Mouse (Mus musculus) regulatory T cell (primary cell): Measurements from ENCODE around the gene Gspt2.
"Not testable (repeated sequence)": the region's sequence is repeated elsewhere in the genome, so short reads cannot be mapped to it uniquely, and the experiment has no call there.

ENCODE experiments used
- in situ Hi-C: fragments of 300-600 bp; cut with MboI, MseI; formaldehyde crosslinking; loops from one replicate; pipeline ENCODE4 v1.15.1; 2025; ENCODE audit warnings: high pct_unique_total_duplicates

Gene Gspt2

DNA sequence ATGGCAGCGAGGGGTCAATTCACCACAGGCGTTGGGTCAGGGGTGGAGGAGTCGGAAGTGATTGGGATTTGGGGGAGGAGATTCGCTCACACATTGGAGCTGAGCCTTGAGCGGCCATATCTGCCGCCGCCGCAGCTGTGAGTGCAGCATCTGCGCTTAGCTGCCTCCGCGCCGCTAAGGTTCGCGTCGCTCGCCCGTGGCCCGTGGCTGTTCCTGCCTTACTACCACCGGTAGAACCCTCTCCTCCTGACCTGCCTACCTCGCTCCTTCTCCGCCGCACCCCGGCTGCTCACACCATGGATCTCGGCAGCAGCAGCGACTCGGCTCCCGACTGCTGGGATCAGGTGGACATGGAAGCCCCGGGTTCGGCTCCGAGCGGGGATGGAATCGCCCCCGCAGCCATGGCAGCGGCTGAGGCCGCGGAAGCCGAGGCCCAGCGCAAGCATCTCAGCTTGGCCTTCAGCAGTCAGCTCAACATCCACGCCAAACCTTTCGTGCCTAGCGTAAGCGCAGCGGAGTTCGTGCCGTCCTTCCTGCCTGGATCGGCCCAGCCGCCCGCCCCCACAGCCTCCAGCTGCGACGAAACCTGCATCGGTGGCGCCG lies at the start of gene Gspt2:
Gspt2 (plus strand) TSS at position 109 of the 603 bp plus-strand sequence.
- in situ Hi-C loops: no loop called here

DNA sequence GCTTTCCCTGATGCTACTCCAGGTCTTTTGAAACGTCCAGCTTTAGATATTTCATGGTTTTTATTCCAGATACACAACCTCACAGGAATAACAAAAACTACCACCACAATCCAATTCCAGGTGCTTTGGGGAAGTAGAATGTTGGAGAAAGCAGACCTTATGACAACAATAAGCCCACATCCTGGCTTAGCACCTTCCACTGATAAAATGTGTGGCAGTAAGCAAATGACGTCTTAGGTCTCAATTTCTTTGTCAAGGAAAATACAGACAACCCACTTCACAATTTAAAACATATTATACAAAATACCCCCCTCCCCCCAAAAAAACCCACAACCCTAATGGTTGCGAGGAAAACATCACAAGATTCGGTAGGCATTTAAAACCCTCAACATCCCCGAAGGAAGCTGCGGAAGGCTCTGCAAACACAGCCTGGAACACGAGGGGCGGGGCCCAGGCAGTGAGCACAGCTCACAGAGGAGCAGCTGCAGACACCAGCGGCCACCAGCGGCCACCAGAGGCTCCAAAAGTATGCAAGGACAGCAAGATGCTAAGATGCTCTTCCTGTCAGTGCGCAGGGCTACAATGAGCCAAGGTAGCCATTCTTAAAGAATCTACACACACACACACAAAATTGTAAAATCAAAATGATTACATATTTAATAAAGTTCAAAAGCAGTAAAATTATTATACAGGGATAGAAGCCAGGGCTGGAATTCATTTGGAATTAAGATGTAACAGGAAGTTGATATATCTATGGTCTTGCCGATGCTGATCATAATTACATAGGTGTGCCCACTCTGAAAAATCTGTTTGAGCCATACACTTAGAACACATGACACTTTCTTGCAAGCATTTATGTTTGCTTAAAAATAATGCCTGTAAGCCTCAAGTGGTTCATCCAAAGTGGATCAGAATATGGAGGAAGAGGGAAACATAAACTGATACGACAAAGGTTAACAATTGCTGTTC lies 10.8 kb upstream of the Gspt2 start:
- in situ Hi-C loops: no loop called here

DNA sequence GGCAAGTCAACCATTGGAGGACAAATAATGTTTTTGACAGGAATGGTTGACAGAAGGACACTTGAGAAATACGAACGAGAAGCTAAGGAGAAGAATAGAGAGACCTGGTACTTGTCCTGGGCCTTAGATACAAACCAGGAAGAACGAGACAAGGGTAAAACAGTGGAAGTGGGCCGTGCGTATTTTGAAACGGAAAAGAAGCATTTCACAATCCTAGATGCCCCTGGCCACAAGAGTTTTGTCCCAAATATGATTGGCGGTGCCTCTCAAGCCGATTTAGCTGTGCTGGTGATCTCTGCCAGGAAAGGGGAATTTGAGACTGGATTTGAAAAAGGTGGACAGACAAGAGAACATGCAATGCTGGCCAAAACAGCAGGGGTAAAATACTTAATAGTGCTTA lies 1.0 kb downstream of the Gspt2 start:
- in situ Hi-C loops: no loop called here

DNA sequence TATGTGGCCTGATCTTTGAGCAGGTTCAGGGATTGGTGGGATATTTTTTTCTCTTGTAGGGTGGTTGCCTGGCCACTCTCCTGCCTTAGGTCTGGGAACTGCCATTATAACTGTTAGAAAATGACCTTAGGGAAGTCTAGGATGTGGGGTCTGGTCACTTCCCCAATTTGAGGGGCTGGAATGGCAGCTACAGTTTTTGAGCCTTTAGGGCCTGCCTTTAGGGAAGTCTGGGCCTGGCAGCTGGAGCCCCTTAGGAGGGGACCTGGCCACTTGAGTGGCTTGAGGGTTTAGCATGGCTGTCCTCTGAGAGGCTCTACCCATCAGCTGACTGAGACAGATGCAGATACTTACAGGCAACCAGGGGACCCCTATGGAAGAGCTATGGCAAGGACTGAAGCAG lies 12.7 kb downstream of the Gspt2 start:
- in situ Hi-C loops: no loop called here

DNA sequence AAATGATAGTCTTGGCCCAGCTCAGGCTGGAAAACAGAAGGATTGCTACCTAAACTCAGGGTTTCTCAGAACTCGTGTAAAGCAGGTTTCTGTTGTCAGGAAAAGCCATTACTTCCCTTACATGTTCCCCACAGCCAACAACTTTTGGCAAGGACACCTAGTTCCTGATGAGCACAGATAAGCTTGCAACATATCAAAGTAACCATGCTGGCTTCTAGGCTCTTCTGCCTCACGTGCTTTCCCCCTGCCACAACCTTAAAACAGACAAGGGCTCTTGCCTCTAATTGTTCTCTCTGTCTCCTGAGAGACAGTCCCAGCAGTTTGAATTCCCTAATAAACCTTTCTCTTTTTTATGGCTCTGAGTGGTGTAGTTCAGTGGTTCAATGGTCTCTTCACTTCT lies 21.9 kb downstream of the Gspt2 start:
- in situ Hi-C loops: no loop called here

DNA sequence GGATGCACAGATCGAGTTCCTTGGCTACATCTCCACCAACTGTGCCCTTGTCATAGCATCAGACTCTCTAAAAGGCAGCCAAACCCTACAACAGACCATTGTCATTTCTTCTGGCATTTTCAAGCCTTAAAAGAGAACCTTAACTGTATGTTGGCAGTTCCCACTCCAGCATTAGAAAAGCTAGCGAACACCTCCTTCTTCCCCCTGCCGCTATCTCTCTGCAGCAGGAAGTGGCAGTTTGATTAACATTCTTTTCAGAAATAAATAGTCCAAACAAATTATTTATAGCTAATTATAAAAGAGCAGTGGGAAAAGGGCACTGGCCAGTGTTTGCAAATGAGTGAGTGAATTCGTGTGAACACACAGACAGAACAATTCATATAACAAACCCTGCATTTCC lies 34.9 kb downstream of the Gspt2 start:
- in situ Hi-C loops: loop anchor here (10.0 kb wide), 1 partner anchor 334 kb away; no protein-coding TSS in a partner anchor

DNA sequence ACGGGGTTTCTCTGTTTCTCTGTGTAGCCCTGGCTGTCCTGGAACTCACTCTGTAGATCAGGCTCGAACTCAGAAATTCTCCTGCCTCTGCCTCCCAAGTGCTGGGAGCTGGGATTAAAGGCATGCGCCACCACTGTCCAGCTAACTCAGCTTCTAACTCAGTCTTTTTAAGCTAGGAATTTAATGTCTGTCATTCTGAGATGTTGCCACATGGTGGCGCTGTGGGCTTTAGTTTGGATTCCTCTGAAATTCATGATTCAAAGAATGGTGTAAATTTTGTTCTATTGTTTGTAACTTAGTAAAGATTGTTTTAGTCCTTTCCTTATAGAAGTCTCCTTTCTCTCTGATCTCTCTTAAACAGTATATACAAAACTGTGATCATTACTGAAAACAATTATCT lies 39.1 kb downstream of the Gspt2 start:
- in situ Hi-C loops: loop anchor here (5.0 to 10.0 kb wide), 2 partner anchors 187 to 330 kb away; no protein-coding TSS in a partner anchor

DNA sequence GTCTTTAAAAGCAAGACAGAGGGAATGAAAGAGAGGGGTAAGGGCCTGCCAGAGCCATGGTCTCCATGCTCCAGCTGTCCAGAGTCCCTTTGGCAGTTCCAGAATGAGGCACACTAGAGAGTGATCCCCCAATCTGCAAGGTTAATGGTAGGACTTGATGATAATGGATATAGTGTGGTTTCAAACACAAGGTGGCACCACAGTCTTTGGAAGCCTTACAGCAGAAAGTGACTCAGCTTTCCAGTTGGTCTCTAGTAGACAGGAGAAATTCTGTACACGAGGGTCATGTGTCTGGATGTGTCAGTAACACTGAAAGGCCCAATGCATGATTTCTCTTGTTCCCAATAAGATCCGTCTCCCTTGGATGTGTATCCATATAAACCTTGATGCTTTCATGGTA lies 45.7 kb downstream of the Gspt2 start:
- in situ Hi-C loops: not testable (repeated sequence)

DNA sequence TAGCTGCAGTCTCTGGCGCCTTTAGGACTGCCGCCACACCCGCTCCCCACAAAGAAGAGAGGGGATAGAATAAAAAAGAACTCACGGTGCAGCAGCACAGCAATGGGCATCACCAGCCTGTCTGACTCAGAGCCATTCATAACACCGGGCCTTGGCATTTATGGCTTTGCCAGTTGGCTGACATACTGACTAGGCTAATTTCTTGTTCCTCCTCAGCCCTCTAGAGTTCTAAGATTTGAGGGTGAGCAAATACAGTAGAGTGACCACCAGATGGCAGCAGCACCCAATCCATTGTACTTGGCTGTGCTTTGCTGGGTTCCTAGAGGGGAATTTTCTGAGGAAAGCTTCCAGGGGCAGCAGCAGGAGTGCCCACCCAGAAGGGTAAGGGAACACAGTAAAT lies 53.7 kb downstream of the Gspt2 start:
- in situ Hi-C loops: not testable (repeated sequence)
